ENCODE assay signal across 9 mouse cellular contexts in the genomic region with DNA sequence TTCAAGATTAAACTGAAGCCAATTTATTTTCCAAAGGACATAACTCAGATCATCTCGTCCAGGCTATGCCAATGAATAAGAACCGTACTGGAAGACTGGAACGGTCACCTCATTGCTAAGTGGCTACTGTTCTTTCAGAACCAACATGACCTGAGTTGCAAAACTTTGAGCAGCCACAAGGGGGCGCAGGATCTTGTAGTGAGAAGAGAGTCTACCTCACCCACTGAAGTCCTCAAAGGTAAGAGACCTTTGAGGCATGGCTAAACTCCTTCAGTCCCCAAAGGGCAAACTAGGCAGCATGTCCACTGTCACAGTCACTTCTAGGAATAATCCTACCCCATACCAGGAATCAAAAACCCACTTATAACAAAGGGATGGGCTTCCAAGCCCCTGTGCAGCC. TPM values are rescaled to one million over a fixed set of nuclear protein-coding genes. Genes with fewer than 3 reads are reported as not detected.
A peak's percentile ranks its signal among the peaks of the same experiment; 100 is the strongest.
DNase-seq lines count a peak whose midpoint lies in the region; ATAC-seq and TF ChIP-seq lines count a peak whose summit lies in the region.
"Had no signal": no experiment of that assay in that cellular context is flagged by ENCODE, and none has a peak within 500 bp of the region (broad histone marks: within the 10 kb centered on the region; RNA-seq: fewer than 3 reads in every experiment).

No protein-coding gene starts in this region.

- WGBS in lung, postnatal 0 days: 17% methylated on average over 4 of the region's 4 CpGs

- H3K4me1 ChIP-seq in ES-E14 (ENCODE audit: control insufficient read depth in 2 of 2, insufficient read depth in 2 of 2, low read length in 2 of 2, poor library complexity in 1 of 2): 0 out of 4 replicates have a peak, but pooled peaks cover 0 to 2% of the 10 kb centered on the region in 2 experiments
- H3K4me1 ChIP-seq in lung, postnatal 0 days (ENCODE audit: insufficient read depth, low read depth, low read length): no peaks in the 10 kb centered on the region
- H3K4me1 ChIP-seq: limb, embryonic 15.5 days had no signal

- no peak overlapping the region for H3K27ac ChIP-seq in ES-E14 (ENCODE audit: insufficient read depth, low read depth, low read length, poor library complexity, severe bottlenecking)
- no peak overlapping the region for H3K27ac ChIP-seq in lung, postnatal 0 days (ENCODE audit: low read length)
- H3K27ac ChIP-seq: limb, embryonic 15.5 days had no signal

- peak; percentile 92 for TF ChIP-seq CTCF in lung, postnatal 0 days (IDR thresholded peaks at IDR 0.05)

- H3K36me3 ChIP-seq in ES-E14 (ENCODE audit: control insufficient read depth, insufficient read depth, low read length, poor library complexity, severe bottlenecking): peaks cover 7% of the 10 kb centered on the region; the same call in 1 of the 2 replicates
- H3K36me3 ChIP-seq in lung, postnatal 0 days (ENCODE audit: insufficient read depth, low read length): no peaks in the 10 kb centered on the region

- in situ Hi-C loops in ES-E14 (cut with MboI; ENCODE audit: low sequenced_read_pairs in 2 of 2, unreplicated experiment in 2 of 2): no loop called here

- no peaks in the 10 kb centered on the region for H3K27me3 ChIP-seq in lung, postnatal 0 days (replicated peaks; ENCODE audit: insufficient read depth, low read length)
- H3K27me3 ChIP-seq: limb, embryonic 15.5 days had no signal

- H3K9me3 ChIP-seq in ES-E14 (ENCODE audit: control insufficient read depth, insufficient read depth, low read depth, low read length): no peaks in the 10 kb centered on the region
- no peaks in the 10 kb centered on the region for H3K9me3 ChIP-seq in lung, postnatal 0 days (ENCODE audit: low read length)
- H3K9me3 ChIP-seq: limb, embryonic 15.5 days had no signal

- no peak for TF ChIP-seq EP300 in lung, postnatal 0 days (IDR thresholded peaks at IDR 0.05)

- H3K9ac ChIP-seq in ES-E14 (ENCODE audit: insufficient read depth, low read depth, low read length, poor library complexity, severe bottlenecking): no peak overlapping the region
- no peak overlapping the region for H3K9ac ChIP-seq in lung, postnatal 0 days (replicated peaks; ENCODE audit: low read depth)
- H3K9ac ChIP-seq: limb, embryonic 15.5 days had no signal

- DNase-seq in A20 (ENCODE audit: low read depth, low spot score) (peak; percentile 69), ES-E14 (ENCODE audit: low read depth, low spot score) (peak; percentile 80)
- peak; percentile 92 to 93 for DNase-seq in cerebellum, adult 18-20 months
- DNase-seq in gastrocnemius, adult 18-20 months (ENCODE audit: low spot score): peak; percentile 82
- DNase-seq in layer of hippocampus, adult 11-12 months (ENCODE audit: low spot score): peak; percentile 86
- peak; percentile 80 for DNase-seq in lung, postnatal 0 days (ENCODE audit: low spot score)
- peak; percentile 84 for DNase-seq in right cerebral cortex, postnatal 4 days
- peak; percentile 48 for DNase-seq in yolk sac, embryonic 10.5 days (ENCODE audit: low spot score)

- no peak overlapping the region for H3K4me2 ChIP-seq in lung, postnatal 0 days (replicated peaks; ENCODE audit: low read depth, low read length)
- H3K4me2 ChIP-seq: limb, embryonic 15.5 days had no signal

- no peak for ATAC-seq in lung, postnatal 0 days

- H3K4me3 ChIP-seq in ES-E14 (ENCODE audit: insufficient read depth in 1 of 2, low read depth in 1 of 2, low read length in 2 of 2, poor library complexity in 1 of 2, severe bottlenecking in 1 of 2): no peak overlapping the region
- H3K4me3 ChIP-seq in lung, postnatal 0 days (ENCODE audit: low read depth, low read length): no peak overlapping the region
- H3K4me3 ChIP-seq: limb, embryonic 15.5 days had no signal

TF ChIP-seq in ES-E14, 5 proteins besides CTCF, POLR2A, EP300 and RAD21:
- TF ChIP-seq HCFC1 (IDR thresholded peaks at IDR 0.05; ENCODE audit: borderline replicate concordance, insufficient read depth, low read length): no peak
- TF ChIP-seq CHD2 (IDR thresholded peaks at IDR 0.05; ENCODE audit: low read depth, low read length): no peak
- TF ChIP-seq ZNF384 (IDR thresholded peaks at IDR 0.05; ENCODE audit: low read depth, low read length): no peak
- TF ChIP-seq MAFK (IDR thresholded peaks at IDR 0.05; ENCODE audit: insufficient read depth, low read depth, low read length): no peak
- no peak for TF ChIP-seq ZC3H11A (IDR thresholded peaks at IDR 0.05; ENCODE audit: borderline replicate concordance, low read depth, low read length)

RNA-seq across cellular contexts. Expression of gene Tacr2, which starts 23.0 kb away (rescaled TPM):
- 0.18 and 0.26 TPM in 2 replicates for total RNA-seq in ES-E14 (2012; rRNA removed)
- total RNA-seq in gastrocnemius, adult 18-20 months (2021): not detected
- polyA plus RNA-seq in lung, postnatal 0 days (2015; fragmentation: Nextera tagmentation; extraction: Ambion mirVana): 0.32 and 0.40 TPM in 2 replicates
- polyA plus RNA-seq: limb, embryonic 15.5 days had no signal

RNA-seq across cellular contexts. Expression of gene Tspan15, which starts 44.2 kb away (rescaled TPM):
- total RNA-seq in ES-E14 (2012; rRNA removed): 10.1 and 26.3 TPM in 2 replicates
- total RNA-seq in gastrocnemius, adult 18-20 months (2021): 1 to 10 TPM; 2.9 to 5.5 TPM
- polyA plus RNA-seq in lung, postnatal 0 days (2015; fragmentation: Nextera tagmentation; extraction: Ambion mirVana): 106 and 119 TPM in 2 replicates
